Mouse (Mus musculus): ENCODE results near the gene Lrig1. TPM values are rescaled to one million over a fixed set of nuclear protein-coding genes. Genes with fewer than 3 reads are reported as not detected.

Gene Lrig1
- total RNA-seq, 1 experiment: 19.1 TPM

DNA sequence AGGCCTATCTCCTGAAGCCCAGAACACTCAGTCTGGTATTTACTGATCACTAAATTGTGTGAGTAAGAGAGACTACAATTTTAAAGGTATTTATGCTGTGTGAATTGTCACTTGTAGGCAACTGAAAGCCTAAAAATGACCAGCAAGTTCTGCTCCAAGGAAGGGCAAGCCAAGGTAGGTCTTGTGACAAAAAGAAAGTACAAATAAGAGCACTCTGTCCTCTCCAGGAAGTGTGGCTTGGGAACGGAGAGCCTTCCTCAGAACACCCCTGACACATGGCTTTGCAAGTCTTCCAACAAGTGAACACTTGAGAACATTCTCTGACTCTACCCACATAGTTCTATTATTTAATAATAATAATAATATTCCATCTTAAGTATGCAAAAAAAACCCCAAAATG, 2.5 kb downstream of the Lrig1 start:
- no peak for TF ChIP-seq CHD2 (IDR thresholded peaks at IDR 0.05; ENCODE audit: low read depth, low read length)
- TF ChIP-seq ZNF384 (IDR thresholded peaks at IDR 0.05; ENCODE audit: low read depth, low read length): no peak
- no peak for TF ChIP-seq HCFC1 (IDR thresholded peaks at IDR 0.05; ENCODE audit: borderline replicate concordance, insufficient read depth, low read length)
- no peak for TF ChIP-seq ZC3H11A (IDR thresholded peaks at IDR 0.05; ENCODE audit: borderline replicate concordance, low read depth, low read length)
- no peak for TF ChIP-seq MAFK (IDR thresholded peaks at IDR 0.05; ENCODE audit: insufficient read depth, low read depth, low read length)
- no peak overlapping the region for H3K4me3 ChIP-seq (ENCODE audit: insufficient read depth in 1 of 2, low read depth in 1 of 2, low read length in 2 of 2, poor library complexity in 1 of 2, severe bottlenecking in 1 of 2)
- no peak overlapping the region for H3K27ac ChIP-seq (ENCODE audit: insufficient read depth, low read depth, low read length, poor library complexity, severe bottlenecking)
- in situ Hi-C loops (cut with MboI; ENCODE audit: low sequenced_read_pairs in 2 of 2, unreplicated experiment in 2 of 2): no loop called here
- H3K4me1 ChIP-seq (ENCODE audit: control insufficient read depth in 2 of 2, insufficient read depth in 2 of 2, low read length in 2 of 2, poor library complexity in 1 of 2): peaks cover 10 to 11% of the 10 kb centered on the region in 2 experiments
- no peak overlapping the region for H3K9ac ChIP-seq (ENCODE audit: insufficient read depth, low read depth, low read length, poor library complexity, severe bottlenecking)
- DNase-seq (ENCODE audit: low read depth, low spot score): no peak
- no peaks in the 10 kb centered on the region for H3K36me3 ChIP-seq (ENCODE audit: control insufficient read depth, insufficient read depth, low read length, poor library complexity, severe bottlenecking)
- no peaks in the 10 kb centered on the region for H3K9me3 ChIP-seq (ENCODE audit: control insufficient read depth, insufficient read depth, low read depth, low read length)

DNA sequence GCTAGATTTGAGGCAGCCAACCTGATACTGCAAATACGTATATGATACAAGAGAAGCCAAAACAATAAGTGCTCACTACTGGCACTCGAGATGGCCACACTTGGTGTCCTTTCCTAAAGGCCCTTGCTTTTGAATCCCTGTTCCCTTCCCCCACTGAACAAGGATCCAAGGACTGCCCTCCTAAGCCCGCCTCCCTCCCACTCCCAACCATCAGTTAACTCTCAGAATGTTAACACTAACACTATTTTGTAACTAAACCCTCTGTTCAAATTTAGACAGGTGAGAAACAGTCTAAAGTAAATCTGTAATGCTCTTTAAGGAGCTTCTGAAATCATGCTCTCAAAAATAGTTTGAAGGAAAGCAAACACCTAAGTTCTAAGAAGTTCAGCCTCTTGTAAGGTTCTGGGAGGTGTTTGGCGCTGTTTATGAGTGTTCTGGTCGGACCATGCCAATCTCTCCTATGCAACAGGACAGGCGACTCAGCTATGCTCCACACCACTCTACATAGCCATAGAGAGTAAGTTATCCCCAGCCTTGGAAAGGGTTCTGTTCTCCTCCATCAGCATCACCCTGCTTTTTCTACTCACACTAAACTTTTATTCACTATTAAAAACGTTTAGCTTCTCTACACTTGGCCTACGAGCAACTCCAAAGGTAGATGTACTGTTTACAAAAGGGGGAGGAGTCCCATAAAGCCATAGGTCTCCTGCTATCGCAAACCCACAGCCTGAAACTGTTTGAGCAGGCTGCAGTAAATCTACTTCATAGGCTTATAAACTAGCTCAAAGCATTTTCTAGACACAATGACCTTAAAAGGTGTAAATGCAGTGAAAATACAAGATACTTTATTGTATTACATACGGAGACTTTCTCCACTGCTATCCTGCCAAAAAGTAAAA, 3.5 kb downstream of the Lrig1 start:
- DNase-seq (ENCODE audit: low read depth, low spot score): no peak
- Histone ChIP-seq H3K9ac (ENCODE audit: insufficient read depth, low read depth, low read length, poor library complexity, severe bottlenecking) (no peak overlapping the region), H3K4me3 (ENCODE audit: insufficient read depth in 1 of 2, low read depth in 1 of 2, low read length in 2 of 2, poor library complexity in 1 of 2, severe bottlenecking in 1 of 2) (no peak overlapping the region), H3K36me3 (ENCODE audit: control insufficient read depth, insufficient read depth, low read length, poor library complexity, severe bottlenecking) (no peaks in the 10 kb centered on the region), H3K9me3 (ENCODE audit: control insufficient read depth, insufficient read depth, low read depth, low read length) (no peaks in the 10 kb centered on the region), H3K27ac (ENCODE audit: insufficient read depth, low read depth, low read length, poor library complexity, severe bottlenecking) (no peak overlapping the region), H3K4me1 (ENCODE audit: control insufficient read depth in 2 of 2, insufficient read depth in 2 of 2, low read length in 2 of 2, poor library complexity in 1 of 2) (peaks cover 13 to 14% of the 10 kb centered on the region in 2 experiments)
- in situ Hi-C loops (cut with MboI; ENCODE audit: low sequenced_read_pairs in 2 of 2, unreplicated experiment in 2 of 2): no loop called here
- TF ChIP-seq ZC3H11A (IDR thresholded peaks at IDR 0.05; ENCODE audit: borderline replicate concordance, low read depth, low read length): no peak

GRCm38 (mm10) chr6:94695121-94695930, 4.6 kb downstream of the Lrig1 start:
- Histone ChIP-seq H3K36me3 (ENCODE audit: control insufficient read depth, insufficient read depth, low read length, poor library complexity, severe bottlenecking) (no peaks in the 10 kb centered on the region), H3K4me1 (ENCODE audit: control insufficient read depth in 2 of 2, insufficient read depth in 2 of 2, low read length in 2 of 2, poor library complexity in 1 of 2) (peaks cover 11 to 14% of the 10 kb centered on the region in 2 experiments), H3K4me3 (ENCODE audit: insufficient read depth in 1 of 2, low read depth in 1 of 2, low read length in 2 of 2, poor library complexity in 1 of 2, severe bottlenecking in 1 of 2) (no peak overlapping the region), H3K9ac (ENCODE audit: insufficient read depth, low read depth, low read length, poor library complexity, severe bottlenecking) (no peak overlapping the region), H3K27ac (ENCODE audit: insufficient read depth, low read depth, low read length, poor library complexity, severe bottlenecking) (no peak overlapping the region; the same call in 1 of the 2 replicates), H3K9me3 (ENCODE audit: control insufficient read depth, insufficient read depth, low read depth, low read length) (no peaks in the 10 kb centered on the region)
- no peak for TF ChIP-seq MAFK (IDR thresholded peaks at IDR 0.05; ENCODE audit: insufficient read depth, low read depth, low read length)
- no peak for TF ChIP-seq ZNF384 (IDR thresholded peaks at IDR 0.05; ENCODE audit: low read depth, low read length)
- no peak for TF ChIP-seq CHD2 (IDR thresholded peaks at IDR 0.05; ENCODE audit: low read depth, low read length)
- no peak for TF ChIP-seq HCFC1 (IDR thresholded peaks at IDR 0.05; ENCODE audit: borderline replicate concordance, insufficient read depth, low read length)
- no peak for TF ChIP-seq ZC3H11A (IDR thresholded peaks at IDR 0.05; ENCODE audit: borderline replicate concordance, low read depth, low read length)
- in situ Hi-C loops (cut with MboI; ENCODE audit: low sequenced_read_pairs in 2 of 2, unreplicated experiment in 2 of 2): no loop called here
- no peak for DNase-seq (ENCODE audit: low read depth, low spot score)

- H3K4me1 ChIP-seq (ENCODE audit: control insufficient read depth in 2 of 2, insufficient read depth in 2 of 2, low read length in 2 of 2, poor library complexity in 1 of 2): peaks cover 11 to 16% of the 10 kb centered on the region in 2 experiments
- H3K27ac ChIP-seq (ENCODE audit: insufficient read depth, low read depth, low read length, poor library complexity, severe bottlenecking): no peak overlapping the region; the same call in 1 of the 2 replicates
- in situ Hi-C loops (cut with MboI; ENCODE audit: low sequenced_read_pairs in 2 of 2, unreplicated experiment in 2 of 2): no loop called here
- H3K9me3 ChIP-seq (ENCODE audit: control insufficient read depth, insufficient read depth, low read depth, low read length): no peaks in the 10 kb centered on the region
- no peak overlapping the region for H3K4me3 ChIP-seq (ENCODE audit: insufficient read depth in 1 of 2, low read depth in 1 of 2, low read length in 2 of 2, poor library complexity in 1 of 2, severe bottlenecking in 1 of 2)
- no peak for DNase-seq (ENCODE audit: low read depth, low spot score)
- TF ChIP-seq MAFK (IDR thresholded peaks at IDR 0.05; ENCODE audit: insufficient read depth, low read depth, low read length): no peak
- no peak overlapping the region for H3K9ac ChIP-seq (ENCODE audit: insufficient read depth, low read depth, low read length, poor library complexity, severe bottlenecking)
- H3K36me3 ChIP-seq (ENCODE audit: control insufficient read depth, insufficient read depth, low read length, poor library complexity, severe bottlenecking): no peaks in the 10 kb centered on the region
Observed at GRCm38 (mm10) chr6:94694481-94694880, 5.5 kb downstream of the Lrig1 start.

All from ES-E14 (cell line).